Mouse (Mus musculus): ENCODE measurements around the gene Tpt1. TPM values are rescaled to one million over a fixed set of nuclear protein-coding genes. Genes with fewer than 3 reads are reported as not detected.
A peak's percentile ranks its signal among the peaks of the same experiment; 100 is the strongest.

Tpt1 gene
- polyA plus RNA-seq, 1 experiment from 2014 or later: 1,156 TPM

GRCm38 (mm10) chr14:75849842-75850568 is 5.1 kb downstream of the Tpt1 start:
- no peaks in the 10 kb centered on the region for H3K9me3 ChIP-seq (replicated peaks; ENCODE audit: control insufficient read depth, low read length)
- H3K4me1 ChIP-seq (ENCODE audit: control insufficient read depth, insufficient read depth, low read length): peaks cover 10% of the 10 kb centered on the region
- no peak overlapping the region for H3K9ac ChIP-seq (ENCODE audit: low read length)
- no peak overlapping the region for H3K27ac ChIP-seq (ENCODE audit: low read depth, low read length)
- 83% methylated on average over 6 of the region's 6 CpGs for WGBS
- DNase-seq (ENCODE audit: low spot score) (no peak), ATAC-seq (no peak)
- no peaks in the 10 kb centered on the region for H3K27me3 ChIP-seq (replicated peaks; ENCODE audit: control insufficient read depth, insufficient read depth, low read length)
- H3K4me3 ChIP-seq (ENCODE audit: low read depth, low read length): no peak overlapping the region
- peaks cover 62% of the 10 kb centered on the region for H3K36me3 ChIP-seq (ENCODE audit: control insufficient read depth, insufficient read depth, low read length)
- H3K4me2 ChIP-seq (ENCODE audit: low read length): no peak overlapping the region

- Histone ChIP-seq H3K9me3 (replicated peaks; ENCODE audit: control insufficient read depth, low read length) (no peaks in the 10 kb centered on the region), H3K4me1 (ENCODE audit: control insufficient read depth, insufficient read depth, low read length) (peaks cover 10% of the 10 kb centered on the region), H3K4me2 (ENCODE audit: low read length) (no peak overlapping the region), H3K27me3 (replicated peaks; ENCODE audit: control insufficient read depth, insufficient read depth, low read length) (no peaks in the 10 kb centered on the region), H3K4me3 (ENCODE audit: low read depth, low read length) (no peak overlapping the region), H3K9ac (ENCODE audit: low read length) (no peak overlapping the region), H3K36me3 (ENCODE audit: control insufficient read depth, insufficient read depth, low read length) (peaks cover 62% of the 10 kb centered on the region), H3K27ac (ENCODE audit: low read depth, low read length) (no peak overlapping the region; the same call in 1 of the 2 replicates)
- peak; percentile 57 for DNase-seq (ENCODE audit: low spot score)
- 2% methylated on average over 6 of the region's 6 CpGs for WGBS
- ATAC-seq: peak; percentile 64
These were observed 5.9 kb downstream of the Tpt1 start for GRCm38 (mm10) chr14:75850819-75851218.

GRCm38 (mm10) chr14:75852016-75852415 is 7.1 kb downstream of the Tpt1 start:
- no peak overlapping the region for H3K4me3 ChIP-seq (ENCODE audit: low read depth, low read length)
- no peak for ATAC-seq
- no peak overlapping the region for H3K27ac ChIP-seq (ENCODE audit: low read depth, low read length)
- H3K9ac ChIP-seq (ENCODE audit: low read length): no peak overlapping the region
- peaks cover 7% of the 10 kb centered on the region for H3K4me1 ChIP-seq (ENCODE audit: control insufficient read depth, insufficient read depth, low read length)
- H3K36me3 ChIP-seq (ENCODE audit: control insufficient read depth, insufficient read depth, low read length): peaks cover 56% of the 10 kb centered on the region
- no peak for DNase-seq (ENCODE audit: low spot score)
- no peaks in the 10 kb centered on the region for H3K9me3 ChIP-seq (replicated peaks; ENCODE audit: control insufficient read depth, low read length)
- H3K4me2 ChIP-seq (ENCODE audit: low read length): no peak overlapping the region
- H3K27me3 ChIP-seq (replicated peaks; ENCODE audit: control insufficient read depth, insufficient read depth, low read length): no peaks in the 10 kb centered on the region
- WGBS: 96% methylated on average over 5 of the region's 5 CpGs

DNA sequence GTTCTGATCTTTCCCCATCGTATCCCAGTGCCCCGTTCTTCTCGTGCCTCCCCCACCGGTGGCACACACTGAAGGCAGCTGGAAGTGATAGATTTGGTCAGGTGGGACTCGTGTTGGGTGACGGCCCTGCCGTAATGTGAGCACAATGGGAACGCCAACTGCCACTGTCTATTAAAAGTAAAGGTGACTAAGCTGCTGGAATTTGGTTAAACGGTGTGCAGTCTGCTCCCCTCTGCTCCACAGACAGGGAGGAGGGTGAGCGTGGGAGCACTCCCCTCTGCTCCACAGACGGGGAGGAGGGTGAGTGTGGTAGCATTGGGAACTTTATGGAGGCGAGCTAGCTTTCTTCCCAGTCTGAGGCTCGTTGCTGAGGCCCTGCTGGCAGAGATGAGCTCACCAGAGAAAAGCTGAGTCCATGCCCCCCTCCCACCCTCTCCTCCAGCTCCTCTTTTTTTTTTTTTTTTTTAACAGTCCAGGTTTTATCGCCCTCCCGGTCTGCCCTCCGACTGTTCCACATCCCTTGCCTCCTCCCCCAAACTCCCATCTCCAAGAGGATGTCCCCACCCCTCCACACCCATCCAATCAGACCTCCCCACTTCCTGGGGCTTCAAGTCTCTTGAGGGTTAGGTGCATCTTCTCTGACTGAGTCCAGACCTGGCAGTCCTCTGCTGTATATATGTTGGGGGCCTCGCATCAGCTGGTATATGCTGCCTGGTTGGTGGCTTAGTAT is 10.5 kb downstream of the Tpt1 start:
- no peaks in the 10 kb centered on the region for H3K9me3 ChIP-seq (replicated peaks; ENCODE audit: control insufficient read depth, low read length)
- no peak overlapping the region for H3K27ac ChIP-seq (ENCODE audit: low read depth, low read length)
- peaks cover 22% of the 10 kb centered on the region for H3K36me3 ChIP-seq (ENCODE audit: control insufficient read depth, insufficient read depth, low read length)
- no peaks in the 10 kb centered on the region for H3K27me3 ChIP-seq (replicated peaks; ENCODE audit: control insufficient read depth, insufficient read depth, low read length)
- H3K4me2 ChIP-seq (ENCODE audit: low read length): no peak overlapping the region
- ATAC-seq (no peak), DNase-seq (ENCODE audit: low spot score) (no peak)
- WGBS: 71% methylated on average over 17 of the region's 17 CpGs
- H3K4me3 ChIP-seq (ENCODE audit: low read depth, low read length): no peak overlapping the region
- no peak overlapping the region for H3K9ac ChIP-seq (ENCODE audit: low read length)
- no peaks in the 10 kb centered on the region for H3K4me1 ChIP-seq (ENCODE audit: control insufficient read depth, insufficient read depth, low read length)

DNA sequence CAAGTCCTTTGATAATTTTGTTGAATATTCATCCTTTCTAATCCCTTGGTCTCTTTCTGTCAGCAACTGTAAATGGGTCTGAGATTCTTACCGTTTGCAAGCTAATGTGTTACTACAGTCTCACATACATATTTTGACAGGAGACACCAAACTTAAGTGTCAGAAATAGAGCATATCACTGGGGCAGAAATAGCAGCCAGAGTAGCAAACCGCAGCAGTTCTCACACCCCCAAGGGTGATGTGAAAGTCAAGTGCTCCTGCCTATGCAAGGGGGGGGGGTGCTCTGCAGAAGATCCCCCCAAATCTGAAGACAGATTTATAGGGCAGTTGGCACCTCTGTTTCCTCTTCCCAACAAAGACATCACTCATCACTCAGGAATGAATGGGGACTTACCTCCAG is 13.3 kb downstream of the Tpt1 start:
- no peaks in the 10 kb centered on the region for H3K9me3 ChIP-seq (replicated peaks; ENCODE audit: control insufficient read depth, low read length)
- no peak overlapping the region for H3K4me2 ChIP-seq (ENCODE audit: low read length)
- WGBS: 69% methylated on average over 2 of the region's 2 CpGs
- peaks cover 7% of the 10 kb centered on the region; the same call in 1 of the 2 replicates for H3K36me3 ChIP-seq (ENCODE audit: control insufficient read depth, insufficient read depth, low read length)
- ATAC-seq (no peak), DNase-seq (ENCODE audit: low spot score) (no peak)
- no peaks in the 10 kb centered on the region for H3K27me3 ChIP-seq (replicated peaks; ENCODE audit: control insufficient read depth, insufficient read depth, low read length)
- H3K4me3 ChIP-seq (ENCODE audit: low read depth, low read length): no peak overlapping the region
- no peak overlapping the region for H3K27ac ChIP-seq (ENCODE audit: low read depth, low read length)
- H3K9ac ChIP-seq (ENCODE audit: low read length): no peak overlapping the region
- H3K4me1 ChIP-seq (ENCODE audit: control insufficient read depth, insufficient read depth, low read length): no peaks in the 10 kb centered on the region

GRCm38 (mm10) chr14:75859619-75860018 is 14.7 kb downstream of the Tpt1 start:
- no peak overlapping the region for H3K9ac ChIP-seq (ENCODE audit: low read length)
- no peaks in the 10 kb centered on the region; the same call in 1 of the 2 replicates for H3K36me3 ChIP-seq (ENCODE audit: control insufficient read depth, insufficient read depth, low read length)
- DNase-seq (ENCODE audit: low spot score) (no peak), ATAC-seq (no peak)
- no peak overlapping the region for H3K4me2 ChIP-seq (ENCODE audit: low read length)
- H3K27me3 ChIP-seq (replicated peaks; ENCODE audit: control insufficient read depth, insufficient read depth, low read length): no peaks in the 10 kb centered on the region
- no peaks in the 10 kb centered on the region for H3K9me3 ChIP-seq (replicated peaks; ENCODE audit: control insufficient read depth, low read length)
- H3K27ac ChIP-seq (ENCODE audit: low read depth, low read length): no peak overlapping the region
- no peak overlapping the region for H3K4me3 ChIP-seq (ENCODE audit: low read depth, low read length)
- H3K4me1 ChIP-seq (ENCODE audit: control insufficient read depth, insufficient read depth, low read length): peaks cover 8% of the 10 kb centered on the region
- WGBS: 80% methylated on average over 2 of the region's 2 CpGs

GRCm38 (mm10) chr14:75862701-75863100 is 17.8 kb downstream of the Tpt1 start:
- DNase-seq (ENCODE audit: low spot score) (no peak), ATAC-seq (no peak)
- Histone ChIP-seq H3K9me3 (replicated peaks; ENCODE audit: control insufficient read depth, low read length) (no peaks in the 10 kb centered on the region), H3K36me3 (ENCODE audit: control insufficient read depth, insufficient read depth, low read length) (no peaks in the 10 kb centered on the region), H3K4me2 (ENCODE audit: low read length) (no peak overlapping the region), H3K4me3 (ENCODE audit: low read depth, low read length) (no peak overlapping the region), H3K4me1 (ENCODE audit: control insufficient read depth, insufficient read depth, low read length) (peaks cover 8% of the 10 kb centered on the region), H3K27me3 (replicated peaks; ENCODE audit: control insufficient read depth, insufficient read depth, low read length) (no peaks in the 10 kb centered on the region), H3K27ac (ENCODE audit: low read depth, low read length) (no peak overlapping the region), H3K9ac (ENCODE audit: low read length) (no peak overlapping the region)
- 94% methylated on average over 6 of the region's 6 CpGs for WGBS

DNA sequence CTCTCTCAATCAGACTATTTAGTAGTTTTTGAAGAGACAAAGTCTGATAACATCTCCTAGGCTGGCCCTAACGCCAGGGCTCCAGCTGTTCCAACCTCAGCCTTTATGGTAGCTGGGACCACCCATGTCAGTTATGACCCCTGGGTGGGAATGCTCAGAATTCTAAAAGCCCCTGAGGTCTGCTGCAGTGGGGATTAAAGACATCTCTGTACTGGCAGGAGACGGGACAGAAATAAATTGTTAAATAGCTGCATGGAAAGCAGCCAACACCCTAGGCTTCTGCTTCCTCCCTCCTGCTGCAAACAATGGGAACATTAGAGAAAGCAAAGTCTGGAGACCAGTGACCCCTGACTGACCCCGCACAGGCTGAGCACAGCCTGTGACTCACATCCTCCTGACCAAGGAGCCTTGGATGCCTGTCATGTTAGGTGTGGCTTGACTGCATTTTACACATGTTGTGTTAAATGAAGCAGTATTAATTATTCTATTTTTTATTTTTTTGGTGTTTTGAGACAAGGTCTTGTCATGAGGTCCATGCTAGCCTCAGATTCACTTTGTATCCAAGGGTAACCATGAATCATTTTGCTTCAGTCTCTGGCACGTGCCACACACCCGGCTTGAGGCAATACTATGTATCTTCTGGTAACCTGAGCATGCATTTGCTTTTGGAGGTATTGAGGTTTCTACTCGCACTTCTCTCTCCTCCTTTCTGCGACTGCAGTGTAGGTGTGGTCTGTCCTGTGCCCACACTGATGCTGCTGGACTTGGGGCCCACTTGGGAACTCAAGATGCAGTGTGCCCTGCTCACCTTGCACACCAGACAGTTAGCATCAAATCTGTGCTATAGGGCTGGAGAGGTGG is 18.9 kb downstream of the Tpt1 start:
- ATAC-seq: peak; percentile 66; the same call in 1 of the 2 replicates
- 12% methylated on average over 7 of the region's 7 CpGs for WGBS
- peak; percentile 73 for DNase-seq (ENCODE audit: low spot score)

More for the DNA sequence above, 18.9 kb downstream of the Tpt1 start:
- Histone ChIP-seq H3K27ac (ENCODE audit: low read depth, low read length) (no peak overlapping the region), H3K4me1 (ENCODE audit: control insufficient read depth, insufficient read depth, low read length) (peaks cover 8% of the 10 kb centered on the region), H3K4me3 (ENCODE audit: low read depth, low read length) (no peak overlapping the region), H3K9me3 (replicated peaks; ENCODE audit: control insufficient read depth, low read length) (no peaks in the 10 kb centered on the region), H3K9ac (ENCODE audit: low read length) (peak overlapping the region; percentile 35; the same call in 1 of the 2 replicates), H3K27me3 (replicated peaks; ENCODE audit: control insufficient read depth, insufficient read depth, low read length) (no peaks in the 10 kb centered on the region), H3K36me3 (ENCODE audit: control insufficient read depth, insufficient read depth, low read length) (no peaks in the 10 kb centered on the region), H3K4me2 (ENCODE audit: low read length) (no peak overlapping the region)
